Mouse (Mus musculus): ENCODE measurements around the gene Enc1. TPM values are rescaled to one million over a fixed set of nuclear protein-coding genes. Genes with fewer than 3 reads are reported as not detected.

The Enc1 gene
- polyA plus RNA-seq, 1 experiment from 2014 or later = 8.5 TPM

DNA sequence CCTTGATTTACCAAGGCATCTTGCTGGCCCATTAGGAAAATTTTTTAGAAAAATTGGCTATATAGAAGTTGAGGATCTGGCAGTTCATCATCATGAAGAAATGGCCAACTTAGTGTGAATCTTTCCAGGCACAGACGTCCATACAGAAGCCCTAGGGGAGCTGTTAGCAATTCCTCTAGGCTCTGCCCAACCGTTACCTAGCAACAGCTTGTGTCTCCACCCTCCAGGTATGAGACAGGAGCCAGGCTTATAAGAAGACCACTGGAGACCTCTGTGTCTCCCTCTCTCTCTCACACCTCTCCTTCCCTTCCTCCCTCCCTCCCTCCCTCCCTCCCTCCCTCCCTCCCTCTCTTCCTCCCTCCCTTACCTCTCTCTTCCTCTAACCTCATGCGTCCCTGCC is 49.8 kb downstream of the Enc1 start:
- ATAC-seq (ENCODE audit: insufficient read depth, low FRiP score) = no peak
- no peaks in the 10 kb centered on the region for H3K9me3 ChIP-seq (replicated peaks; ENCODE audit: control insufficient read depth, low read length)
- no peaks in the 10 kb centered on the region for H3K27me3 ChIP-seq (ENCODE audit: control insufficient read depth, insufficient read depth, low read length)
- 27% methylated on average over 3 of the region's 3 CpGs for WGBS
- no peak overlapping the region for H3K27ac ChIP-seq (ENCODE audit: low read length)
- peaks cover 15% of the 10 kb centered on the region for H3K4me1 ChIP-seq (ENCODE audit: control insufficient read depth, insufficient read depth, low read length)
- H3K4me3 ChIP-seq (replicated peaks; ENCODE audit: low read length) = no peak overlapping the region
- H3K36me3 ChIP-seq (ENCODE audit: control insufficient read depth, insufficient read depth, low read length) = no peaks in the 10 kb centered on the region
- no peak overlapping the region for H3K4me2 ChIP-seq (ENCODE audit: low read depth, low read length)
- no peak overlapping the region for H3K9ac ChIP-seq (ENCODE audit: low read length)

DNA sequence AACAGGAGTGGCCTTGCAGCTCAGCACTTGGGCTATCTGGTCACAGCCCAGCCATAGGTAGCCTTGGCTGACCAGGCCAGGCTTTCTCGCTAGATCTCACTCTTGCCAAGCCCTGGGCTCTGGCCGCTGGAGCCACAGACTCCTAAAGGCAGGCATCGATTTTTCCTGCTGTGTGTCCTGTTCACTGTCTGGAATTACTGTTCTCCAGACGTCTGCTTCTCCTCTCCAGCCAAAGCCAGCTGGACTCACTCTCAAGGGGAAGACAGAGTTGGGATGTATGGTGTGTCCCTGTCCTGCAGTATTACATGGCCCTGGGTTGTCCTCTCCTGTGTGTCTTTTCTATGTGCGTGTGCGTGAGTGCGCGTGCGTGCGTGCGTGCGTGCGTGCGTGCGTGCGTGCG is 50.4 kb downstream of the Enc1 start:
- peaks cover 15% of the 10 kb centered on the region for H3K4me1 ChIP-seq (ENCODE audit: control insufficient read depth, insufficient read depth, low read length)
- no peak overlapping the region for H3K4me2 ChIP-seq (ENCODE audit: low read depth, low read length)
- H3K4me3 ChIP-seq (replicated peaks; ENCODE audit: low read length) = no peak overlapping the region
- H3K36me3 ChIP-seq (ENCODE audit: control insufficient read depth, insufficient read depth, low read length) = no peaks in the 10 kb centered on the region
- no peaks in the 10 kb centered on the region for H3K9me3 ChIP-seq (replicated peaks; ENCODE audit: control insufficient read depth, low read length)
- WGBS = 70% methylated on average over 17 of the region's 17 CpGs
- peak overlapping the region; percentile 47; the same call in 1 of the 2 replicates for H3K27ac ChIP-seq (ENCODE audit: low read length)
- peak; percentile 58; the same call in 1 of the 2 replicates for ATAC-seq (ENCODE audit: insufficient read depth, low FRiP score)
- peak overlapping the region; percentile 28; the same call in 1 of the 2 replicates for H3K9ac ChIP-seq (ENCODE audit: low read length)
- no peaks in the 10 kb centered on the region for H3K27me3 ChIP-seq (ENCODE audit: control insufficient read depth, insufficient read depth, low read length)

DNA sequence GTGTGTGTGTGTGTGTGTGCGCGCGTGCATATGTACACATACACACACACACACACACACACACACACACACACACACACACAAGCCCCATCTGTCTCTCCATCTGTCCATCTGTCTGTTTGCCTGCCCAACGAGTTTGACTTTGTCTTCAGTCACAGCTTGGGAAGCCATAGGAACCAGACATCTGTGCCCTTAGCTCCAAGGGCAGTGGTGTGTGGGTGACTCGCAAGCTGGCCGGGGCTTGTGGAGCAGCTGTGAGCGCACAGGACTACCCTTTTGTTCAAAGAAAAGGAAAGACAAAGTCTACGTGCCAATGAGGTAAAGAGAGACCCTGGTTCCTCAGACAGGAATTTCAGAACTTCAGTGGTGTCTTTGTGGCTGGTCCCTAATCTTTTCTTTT is 51.1 kb downstream of the Enc1 start:
- no peak overlapping the region for H3K4me2 ChIP-seq (ENCODE audit: low read depth, low read length)
- no peaks in the 10 kb centered on the region for H3K9me3 ChIP-seq (replicated peaks; ENCODE audit: control insufficient read depth, low read length)
- no peaks in the 10 kb centered on the region for H3K36me3 ChIP-seq (ENCODE audit: control insufficient read depth, insufficient read depth, low read length)
- H3K4me3 ChIP-seq (replicated peaks; ENCODE audit: low read length) = no peak overlapping the region
- peak; percentile 42; the same call in 1 of the 2 replicates for ATAC-seq (ENCODE audit: insufficient read depth, low FRiP score)
- H3K4me1 ChIP-seq (ENCODE audit: control insufficient read depth, insufficient read depth, low read length) = peaks cover 12% of the 10 kb centered on the region
- no peak overlapping the region for H3K27ac ChIP-seq (ENCODE audit: low read length)
- H3K27me3 ChIP-seq (ENCODE audit: control insufficient read depth, insufficient read depth, low read length) = no peaks in the 10 kb centered on the region
- 61% methylated on average over 8 of the region's 8 CpGs for WGBS
- no peak overlapping the region for H3K9ac ChIP-seq (ENCODE audit: low read length)

DNA sequence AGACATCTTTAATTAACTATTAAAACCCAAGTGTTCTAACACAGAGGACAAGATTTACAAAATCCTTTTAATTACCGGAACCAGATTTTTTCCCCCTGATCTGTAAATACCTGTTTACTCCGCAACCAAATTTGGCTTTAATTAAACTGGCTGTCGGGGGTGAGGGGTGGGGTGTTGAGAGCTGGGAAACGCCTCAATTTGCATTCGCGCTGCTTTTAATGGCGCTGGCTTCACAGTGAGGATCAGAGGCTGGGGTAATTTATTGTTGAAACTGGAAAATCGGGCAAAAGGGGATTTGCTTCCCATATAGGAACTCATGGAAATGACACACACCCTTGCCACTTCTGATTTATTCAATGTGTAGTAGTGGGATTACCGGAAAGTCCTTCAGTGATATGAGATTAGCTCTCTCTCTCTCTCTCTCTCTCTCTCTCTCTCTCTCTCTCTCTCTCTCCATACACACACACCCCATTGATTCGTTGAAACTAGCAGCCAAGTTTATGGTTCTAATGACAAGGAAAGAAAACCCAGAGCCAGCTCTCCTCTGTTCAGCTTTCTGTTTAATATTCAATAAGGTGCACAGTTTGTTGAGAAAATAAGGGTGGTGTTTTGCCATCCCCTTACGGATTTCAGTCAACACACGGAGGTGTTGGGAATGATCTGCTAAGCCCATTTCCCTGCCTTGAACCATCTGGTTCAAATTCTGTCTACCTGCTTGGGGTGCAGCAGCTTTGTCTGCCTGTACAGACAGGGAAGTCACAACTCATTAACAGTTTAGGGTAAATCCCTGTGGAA is 51.7 kb downstream of the Enc1 start:
- Histone ChIP-seq H3K4me2 (ENCODE audit: low read depth, low read length) (no peak overlapping the region), H3K9ac (ENCODE audit: low read length) (0 out of 2 replicates have a peak overlapping the region, but pooled peaks have one; percentile 21), H3K27me3 (ENCODE audit: control insufficient read depth, insufficient read depth, low read length) (no peaks in the 10 kb centered on the region), H3K4me3 (replicated peaks; ENCODE audit: low read length) (no peak overlapping the region), H3K4me1 (ENCODE audit: control insufficient read depth, insufficient read depth, low read length) (peaks cover 14% of the 10 kb centered on the region), H3K9me3 (replicated peaks; ENCODE audit: control insufficient read depth, low read length) (no peaks in the 10 kb centered on the region), H3K36me3 (ENCODE audit: control insufficient read depth, insufficient read depth, low read length) (no peaks in the 10 kb centered on the region), H3K27ac (ENCODE audit: low read length) (no peak overlapping the region)
- 39% methylated on average over 12 of the region's 12 CpGs for WGBS
- no peak for ATAC-seq (ENCODE audit: insufficient read depth, low FRiP score)

DNA sequence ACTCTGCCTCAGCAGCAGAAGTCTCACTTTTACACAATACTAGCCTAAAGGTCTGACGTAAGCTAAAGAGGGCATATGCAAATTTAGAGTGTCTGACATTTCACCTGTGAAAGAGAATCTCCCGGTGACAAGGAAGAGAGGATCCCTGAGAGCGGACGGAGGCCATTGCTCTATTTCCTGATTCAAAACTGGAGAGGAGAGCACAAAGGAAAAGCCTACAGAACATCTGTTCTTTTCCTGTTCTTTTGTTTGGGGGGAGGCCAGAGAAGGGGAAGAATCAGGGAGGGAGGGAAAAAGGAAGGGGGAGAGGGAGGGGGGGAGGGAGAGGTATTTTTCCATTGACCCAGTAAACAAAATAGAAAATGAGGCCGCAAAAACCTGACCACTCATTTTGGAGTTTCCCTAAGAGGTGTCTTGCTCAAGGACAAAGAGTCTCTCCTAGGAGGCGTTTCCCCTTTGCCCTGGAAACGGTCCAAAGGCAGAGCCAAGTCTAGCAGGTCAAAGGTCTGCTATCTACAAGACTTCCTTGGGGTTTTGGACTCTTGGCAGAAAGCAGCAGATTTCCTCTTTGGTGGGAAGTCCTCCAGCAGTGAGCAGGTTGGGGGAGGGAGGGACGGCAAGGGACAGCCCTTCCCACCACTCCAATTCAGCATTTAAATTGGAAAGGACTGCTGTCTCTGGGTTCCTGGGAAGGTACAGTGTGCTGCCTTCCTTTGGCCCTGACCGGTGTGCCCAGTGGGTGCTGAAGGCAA is 54.4 kb downstream of the Enc1 start:
- Histone ChIP-seq H3K4me2 (ENCODE audit: low read depth, low read length) (no peak overlapping the region), H3K9ac (ENCODE audit: low read length) (no peak overlapping the region), H3K27ac (ENCODE audit: low read length) (peak overlapping the region; percentile 42; the same call in 1 of the 2 replicates), H3K4me3 (replicated peaks; ENCODE audit: low read length) (no peak overlapping the region), H3K36me3 (ENCODE audit: control insufficient read depth, insufficient read depth, low read length) (no peaks in the 10 kb centered on the region), H3K27me3 (ENCODE audit: control insufficient read depth, insufficient read depth, low read length) (no peaks in the 10 kb centered on the region), H3K9me3 (replicated peaks; ENCODE audit: control insufficient read depth, low read length) (no peaks in the 10 kb centered on the region), H3K4me1 (ENCODE audit: control insufficient read depth, insufficient read depth, low read length) (peaks cover 14% of the 10 kb centered on the region)
- ATAC-seq (ENCODE audit: insufficient read depth, low FRiP score) = no peak
- 54% methylated on average over 9 of the region's 9 CpGs for WGBS

DNA sequence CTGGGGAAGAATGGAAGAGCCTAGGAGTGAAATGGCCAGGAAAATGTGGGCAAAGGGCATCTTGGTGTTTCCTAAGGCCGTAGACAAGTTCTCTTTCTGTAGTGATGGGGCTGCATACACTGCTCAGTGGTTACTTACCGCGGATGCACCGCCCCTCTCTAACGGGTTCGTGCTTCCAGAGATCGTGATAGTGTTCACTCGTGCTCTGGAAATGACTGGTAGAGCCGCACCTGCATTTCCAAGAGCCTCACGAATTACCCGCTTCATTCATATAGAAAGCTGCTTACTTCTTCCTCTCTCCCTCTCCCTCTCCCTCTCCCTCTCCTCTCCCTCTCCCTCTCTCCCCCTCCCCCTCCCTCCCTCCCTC is 54.9 kb downstream of the Enc1 start:
- H3K27me3 ChIP-seq (ENCODE audit: control insufficient read depth, insufficient read depth, low read length) = no peaks in the 10 kb centered on the region
- H3K4me2 ChIP-seq (ENCODE audit: low read depth, low read length) = no peak overlapping the region
- no peak overlapping the region for H3K4me3 ChIP-seq (replicated peaks; ENCODE audit: low read length)
- H3K4me1 ChIP-seq (ENCODE audit: control insufficient read depth, insufficient read depth, low read length) = peaks cover 14% of the 10 kb centered on the region
- H3K9me3 ChIP-seq (replicated peaks; ENCODE audit: control insufficient read depth, low read length) = no peaks in the 10 kb centered on the region
- ATAC-seq (ENCODE audit: insufficient read depth, low FRiP score) = no peak
- H3K27ac ChIP-seq (ENCODE audit: low read length) = peak overlapping the region; percentile 15; the same call in 1 of the 2 replicates
- 56% methylated on average over 11 of the region's 11 CpGs for WGBS
- no peak overlapping the region for H3K9ac ChIP-seq (ENCODE audit: low read length)
- H3K36me3 ChIP-seq (ENCODE audit: control insufficient read depth, insufficient read depth, low read length) = no peaks in the 10 kb centered on the region

DNA sequence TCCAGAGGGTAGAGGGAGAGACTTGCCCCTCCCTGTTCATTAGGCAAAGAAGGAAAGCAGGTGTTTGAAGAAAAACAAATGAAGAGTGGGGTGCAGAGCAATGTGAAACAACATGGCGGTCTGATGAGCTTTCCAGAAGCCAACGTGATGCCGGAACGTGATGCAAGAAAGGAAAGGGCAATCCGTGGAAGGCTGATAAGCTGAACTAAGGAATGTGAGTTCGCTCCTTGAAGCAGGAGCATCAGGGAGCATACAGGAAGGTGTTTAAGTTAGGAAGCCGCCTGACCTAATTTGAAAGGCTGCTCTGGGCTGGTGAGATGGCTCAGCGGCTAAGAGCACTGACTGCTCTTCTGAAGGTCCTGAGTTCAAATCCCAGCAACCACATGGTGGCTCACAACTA is 55.4 kb downstream of the Enc1 start:
- 76% methylated on average over 8 of the region's 8 CpGs for WGBS
- Histone ChIP-seq H3K27ac (ENCODE audit: low read length) (no peak overlapping the region), H3K4me3 (replicated peaks; ENCODE audit: low read length) (no peak overlapping the region), H3K27me3 (ENCODE audit: control insufficient read depth, insufficient read depth, low read length) (no peaks in the 10 kb centered on the region), H3K9ac (ENCODE audit: low read length) (no peak overlapping the region), H3K4me1 (ENCODE audit: control insufficient read depth, insufficient read depth, low read length) (peaks cover 11% of the 10 kb centered on the region), H3K4me2 (ENCODE audit: low read depth, low read length) (no peak overlapping the region), H3K9me3 (replicated peaks; ENCODE audit: control insufficient read depth, low read length) (no peaks in the 10 kb centered on the region), H3K36me3 (ENCODE audit: control insufficient read depth, insufficient read depth, low read length) (no peaks in the 10 kb centered on the region)
- ATAC-seq (ENCODE audit: insufficient read depth, low FRiP score) = no peak

DNA sequence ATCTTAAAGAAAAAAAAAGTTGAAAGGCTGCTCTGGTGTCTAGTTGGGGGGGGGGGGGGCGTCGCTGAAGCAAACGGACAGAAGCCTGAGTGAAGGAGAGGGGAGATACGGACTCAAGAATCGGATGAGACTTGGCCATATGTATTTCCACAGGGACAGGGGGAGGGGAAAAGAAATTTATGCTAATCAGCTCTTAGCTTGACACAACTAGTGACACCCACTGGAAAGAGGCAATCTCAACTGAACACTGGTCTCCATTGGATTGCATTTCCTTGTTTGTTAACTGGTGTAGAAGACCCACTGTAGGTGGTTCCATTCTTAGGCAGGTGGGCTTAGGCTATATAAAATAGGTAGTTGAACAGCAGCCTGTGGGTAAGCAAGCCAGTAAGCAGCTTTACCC is 55.9 kb downstream of the Enc1 start:
- Histone ChIP-seq H3K4me1 (ENCODE audit: control insufficient read depth, insufficient read depth, low read length) (peaks cover 8% of the 10 kb centered on the region), H3K27ac (ENCODE audit: low read length) (no peak overlapping the region), H3K9me3 (replicated peaks; ENCODE audit: control insufficient read depth, low read length) (no peaks in the 10 kb centered on the region), H3K9ac (ENCODE audit: low read length) (no peak overlapping the region), H3K27me3 (ENCODE audit: control insufficient read depth, insufficient read depth, low read length) (no peaks in the 10 kb centered on the region), H3K36me3 (ENCODE audit: control insufficient read depth, insufficient read depth, low read length) (no peaks in the 10 kb centered on the region), H3K4me3 (replicated peaks; ENCODE audit: low read length) (no peak overlapping the region), H3K4me2 (ENCODE audit: low read depth, low read length) (no peak overlapping the region)
- ATAC-seq (ENCODE audit: insufficient read depth, low FRiP score) = no peak
- 92% methylated on average over 5 of the region's 5 CpGs for WGBS

DNA sequence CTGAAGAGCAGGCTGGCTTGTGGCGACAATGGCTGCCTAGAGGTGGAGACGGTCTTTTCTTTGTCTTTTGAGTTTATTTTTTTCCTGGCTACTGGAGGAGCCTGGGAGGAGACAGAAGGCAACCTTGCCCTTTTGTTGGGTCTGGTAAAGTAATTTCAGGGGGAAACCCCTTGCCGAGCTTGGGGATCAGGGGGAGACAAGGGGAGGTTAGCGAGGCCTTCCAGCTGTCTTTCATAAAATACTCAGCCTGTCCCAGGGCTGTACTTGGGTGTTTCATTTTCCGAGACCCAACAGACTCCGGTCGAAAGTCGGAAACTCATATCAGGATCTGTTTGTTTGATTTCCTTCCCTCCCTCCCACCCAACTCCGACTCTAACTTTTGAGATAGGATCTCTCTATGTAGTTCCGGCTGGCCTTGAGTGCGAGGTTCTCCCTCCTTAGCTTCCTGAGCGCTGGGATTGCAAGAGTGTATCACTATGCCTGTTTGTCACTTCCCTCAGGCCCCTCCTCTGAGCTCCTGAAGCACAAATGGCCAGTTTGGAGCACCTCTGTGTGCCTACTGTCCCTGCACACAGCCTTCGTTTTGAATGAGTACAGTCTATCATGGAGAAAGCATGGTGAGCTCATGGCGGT is 56.6 kb downstream of the Enc1 start:
- no peak for ATAC-seq (ENCODE audit: insufficient read depth, low FRiP score)
- Histone ChIP-seq H3K27me3 (ENCODE audit: control insufficient read depth, insufficient read depth, low read length) (no peaks in the 10 kb centered on the region), H3K9me3 (replicated peaks; ENCODE audit: control insufficient read depth, low read length) (no peaks in the 10 kb centered on the region), H3K27ac (ENCODE audit: low read length) (no peak overlapping the region), H3K36me3 (ENCODE audit: control insufficient read depth, insufficient read depth, low read length) (no peaks in the 10 kb centered on the region), H3K4me3 (replicated peaks; ENCODE audit: low read length) (no peak overlapping the region), H3K4me2 (ENCODE audit: low read depth, low read length) (no peak overlapping the region), H3K4me1 (ENCODE audit: control insufficient read depth, insufficient read depth, low read length) (peaks cover 8% of the 10 kb centered on the region), H3K9ac (ENCODE audit: low read length) (no peak overlapping the region)
- 62% methylated on average over 14 of the region's 14 CpGs for WGBS
